Mouse (Mus musculus) stomach, postnatal 0 days (tissue): ENCODE results near the gene Lime1. TPM values are rescaled to one million over a fixed set of nuclear protein-coding genes. Genes with fewer than 3 reads are reported as not detected.
A peak's percentile ranks its signal among the peaks of the same experiment; 100 is the strongest.

Experiments used
- ATAC-seq: fragments of 200-750 bp; cut with Nextera tagmentation; 2 replicates; pipeline ENCODE4 v1.8.0; 2017; ENCODE audit not compliant: low FRiP score, low TSS enrichment
- DNase-seq: peaks from one replicate; pipeline ENCODE4 v3.0.0-alpha.2; 2016; ENCODE audit warnings: low spot score
- H3K27ac ChIP-seq: fragments of 300-500 bp; sonication (generic); replicated peaks from 2 replicates; pipeline ENCODE4 v1.5.1; 2014; ENCODE audit warnings: mild to moderate bottlenecking, control low read depth
- H3K27me3 ChIP-seq: fragments of 300-500 bp; sonication (generic); 2 replicates; pipeline ENCODE4 v1.6.1; 2014; ENCODE audit warnings: low read length; ENCODE audit not compliant: control insufficient read depth, insufficient read depth
- H3K36me3 ChIP-seq: fragments of 300-500 bp; sonication (generic); 2 replicates; pipeline ENCODE4 v1.6.1; 2014; ENCODE audit warnings: low read length, mixed read lengths; ENCODE audit not compliant: control insufficient read depth, insufficient read depth
- H3K4me1 ChIP-seq: fragments of 300-500 bp; sonication (generic); replicated peaks from 2 replicates; pipeline ENCODE4 v1.6.1; 2014; ENCODE audit warnings: antibody characterized with exemption; ENCODE audit not compliant: control insufficient read depth, insufficient read depth
- H3K4me2 ChIP-seq: fragments of 300-500 bp; sonication (generic); replicated peaks from 2 replicates; pipeline ENCODE4 v1.6.1; 2014; ENCODE audit warnings: low read depth, mild to moderate bottlenecking, control low read depth, moderate library complexity
- H3K4me3 ChIP-seq: fragments of 300-500 bp; sonication (generic); 2 replicates; pipeline ENCODE4 v1.5.1; 2014; ENCODE audit warnings: low read depth, low read length, control low read depth
- H3K9ac ChIP-seq: fragments of 300-500 bp; sonication (generic); 2 replicates; pipeline ENCODE4 v1.6.1; 2014; ENCODE audit warnings: mild to moderate bottlenecking, low read length, control low read depth, mixed read lengths
- H3K9me3 ChIP-seq: fragments of 300-500 bp; sonication (generic); 2 replicates; pipeline ENCODE4 v1.6.1; 2016; ENCODE audit warnings: low read length; ENCODE audit not compliant: control insufficient read depth
- CTCF ChIP-seq: IDR thresholded peaks from 2 replicates; pipeline ENCODE4 v1.5.1; 2016; ENCODE audit warnings: antibody characterized with exemption, low read depth, mild to moderate bottlenecking, moderate library complexity
- EP300 ChIP-seq: optimal IDR thresholded peaks from 2 replicates; pipeline ENCODE3; 2016; ENCODE audit warnings: antibody characterized with exemption
- WGBS: fragments of 180-500 bp; shearing (Covaris S2); extraction: QIAGEN DNeasy Blood & Tissue Kit; methylation state at CpG from one replicate; pipeline ENCODE4 v1.1.7; 2014; 5-methylcytosine and 5-hydroxymethylcytosine counted together
- polyA plus RNA-seq: library from polyadenylated mRNA; unstranded; fragments of >200 nt; fragmentation: Nextera tagmentation; extraction: Ambion mirVana; gene quantifications from 2 replicates; pipeline ENCODE4 v1.2.1, GENCODE M21; 2015

Gene Lime1
- polyA plus RNA-seq, 1 experiment from 2014 or later = 8.3 TPM

DNA sequence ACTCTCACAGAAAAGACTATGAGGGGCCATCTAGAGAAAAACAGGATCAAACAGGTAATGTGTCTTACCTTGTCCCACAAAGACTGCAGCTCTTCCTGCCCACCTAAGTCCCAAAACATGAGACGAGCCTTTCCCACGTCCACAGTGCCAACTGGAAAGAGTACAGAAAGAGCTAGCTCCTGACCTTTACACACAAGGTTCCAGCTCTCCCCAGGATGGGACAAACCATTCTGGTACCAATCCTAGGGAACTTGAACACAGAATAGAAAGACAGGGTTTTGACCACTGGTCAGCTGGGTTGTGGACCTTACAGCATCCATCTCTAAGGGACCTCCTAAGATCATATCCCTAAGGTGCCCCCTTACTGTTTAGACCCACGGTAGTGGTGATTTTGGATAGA is 15.9 kb upstream of the Lime1 start:
- Histone ChIP-seq H3K9me3 (no peaks in the 10 kb centered on the region), H3K4me2 (peak overlapping the region; percentile 97), H3K4me1 (peaks cover 5% of the 10 kb centered on the region), H3K27me3 (no peaks in the 10 kb centered on the region), H3K27ac (no peak overlapping the region), H3K9ac (peak overlapping the region; percentile 91; the same call in 1 of the 2 replicates), H3K4me3 (peak overlapping the region; percentile 71; the same call in 1 of the 2 replicates), H3K36me3 (peaks cover 9% of the 10 kb centered on the region)
- DNase-seq (no peak), ATAC-seq (no peak)
- WGBS = 79% methylated on average over 3 of the region's 3 CpGs
- TF ChIP-seq EP300 = no peak
- no peak for TF ChIP-seq CTCF

DNA sequence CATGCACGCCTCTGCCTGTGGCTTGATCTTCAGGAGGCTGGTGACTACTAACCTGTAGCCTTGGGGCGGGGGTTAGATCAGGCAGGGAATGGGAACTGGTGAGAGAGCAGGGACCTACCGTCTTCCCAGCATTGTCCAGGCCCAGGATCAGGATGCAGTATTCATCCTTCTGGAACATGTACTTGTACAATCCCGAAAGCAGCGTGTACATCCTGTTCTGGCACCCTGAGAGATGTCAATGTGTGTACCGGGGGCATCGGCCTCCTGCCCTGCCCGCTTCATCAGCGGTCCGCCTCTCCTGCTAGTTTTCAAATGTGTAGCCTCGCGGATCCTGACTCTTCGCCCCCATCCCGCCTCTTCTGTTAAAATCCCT is 15.4 kb upstream of the Lime1 start:
- Histone ChIP-seq H3K4me1 (peaks cover 5% of the 10 kb centered on the region), H3K4me2 (peak overlapping the region; percentile 97), H3K36me3 (peaks cover 7% of the 10 kb centered on the region; the same call in 1 of the 2 replicates), H3K4me3 (peak overlapping the region; percentile 71), H3K9ac (peak overlapping the region; percentile 91), H3K27ac (no peak overlapping the region; the same call in 1 of the 2 replicates), H3K9me3 (no peaks in the 10 kb centered on the region), H3K27me3 (no peaks in the 10 kb centered on the region)
- DNase-seq = no peak
- 6% methylated on average over 14 of the region's 14 CpGs for whole genome bisulfite sequencing
- ATAC-seq = no peak
- TF ChIP-seq EP300 = no peak
- TF ChIP-seq CTCF = no peak

DNA sequence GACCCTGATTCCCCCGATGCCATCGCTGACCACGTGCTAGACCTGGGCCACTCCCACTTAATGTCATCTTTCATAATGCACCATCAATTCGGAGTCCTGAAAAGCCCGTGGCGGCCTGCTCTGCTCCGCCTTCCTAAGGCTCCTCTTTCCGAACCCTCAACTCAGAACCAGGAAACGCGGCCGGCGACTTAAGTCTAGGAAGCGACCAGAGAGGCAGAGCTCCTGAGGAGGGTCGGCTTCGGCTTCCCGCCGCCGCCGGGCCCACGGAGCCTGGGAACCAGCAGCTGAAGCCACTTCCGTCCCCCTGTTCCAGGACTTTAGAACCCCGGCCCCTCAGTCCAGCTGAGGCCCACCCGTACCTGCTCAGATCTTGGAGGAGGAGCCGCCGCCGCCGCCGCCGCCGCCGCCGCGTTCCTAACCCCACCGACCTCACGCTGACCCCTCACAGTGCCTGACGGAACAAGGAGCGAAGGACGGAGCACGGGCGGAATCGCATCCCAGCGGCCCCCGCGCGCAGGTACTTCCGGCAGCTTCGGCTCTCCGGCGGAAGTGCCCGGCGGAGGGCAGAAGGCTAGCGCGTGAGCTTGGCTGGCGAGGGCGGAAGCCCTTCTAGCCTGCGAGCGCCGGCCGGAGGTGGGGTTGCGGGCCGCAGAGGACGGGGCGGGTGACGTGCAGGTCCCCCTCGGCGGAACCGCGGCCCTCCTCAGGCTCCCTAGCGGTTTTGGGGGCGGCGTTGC is 14.8 kb upstream of the Lime1 start, which contains the start of the genes Zgpat and Arfrp1:
TSS of gene Zgpat (plus strand) at position 69 of the 737 bp plus-strand sequence.
TSS of gene Arfrp1 (minus strand) at position 545 of the 737 bp plus-strand sequence.
- peak; percentile 10; the same call in 1 of the 2 replicates for TF ChIP-seq CTCF
- no peak for TF ChIP-seq EP300
- Histone ChIP-seq H3K27me3 (no peaks in the 10 kb centered on the region), H3K36me3 (peaks cover 7% of the 10 kb centered on the region; the same call in 1 of the 2 replicates), H3K4me1 (peaks cover 5% of the 10 kb centered on the region), H3K9me3 (no peaks in the 10 kb centered on the region), H3K9ac (peak within 1 kb of the TSS; percentile 91), H3K4me3 (peak within 1 kb of the TSS; percentile 71), H3K27ac (peak within 1 kb of the TSS; percentile 94), H3K4me2 (peak within 1 kb of the TSS; percentile 97)
- 0% methylated on average over 63 of the region's 71 CpGs for WGBS
- peak; percentile 93 for DNase-seq
- peak; percentile 92 for ATAC-seq

DNA sequence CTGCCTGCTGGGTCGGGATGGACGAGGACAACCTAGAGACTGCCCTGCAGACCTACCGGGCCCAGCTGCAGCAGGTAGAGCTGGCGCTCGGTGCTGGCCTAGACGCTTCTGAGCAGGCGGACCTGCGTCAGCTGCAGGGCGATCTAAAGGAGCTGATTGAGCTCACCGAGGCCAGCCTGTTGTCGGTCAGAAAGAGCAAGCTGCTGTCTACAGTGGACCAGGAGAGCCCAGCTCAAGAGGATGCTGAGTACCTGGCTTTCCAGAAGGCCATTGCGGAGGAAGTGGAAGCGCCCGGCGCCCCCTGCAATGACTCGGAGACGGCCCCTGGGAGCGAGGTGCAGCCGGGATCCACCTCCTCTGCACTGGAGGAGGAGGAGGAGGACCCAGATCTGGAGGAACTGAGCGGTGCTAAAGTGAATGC is 14.2 kb upstream of the Lime1 start:
- Histone ChIP-seq H3K36me3 (peaks cover 7% of the 10 kb centered on the region; the same call in 1 of the 2 replicates), H3K27ac (peak overlapping the region; percentile 94), H3K4me2 (peak overlapping the region; percentile 97), H3K9me3 (no peaks in the 10 kb centered on the region), H3K4me1 (peaks cover 5% of the 10 kb centered on the region), H3K4me3 (peak overlapping the region; percentile 71), H3K27me3 (no peaks in the 10 kb centered on the region), H3K9ac (peak overlapping the region; percentile 91)
- under 1% methylated on average over 20 of the region's 20 CpGs for WGBS
- no peak for TF ChIP-seq CTCF
- TF ChIP-seq EP300 = no peak
- DNase-seq (no peak), ATAC-seq (peak; percentile 74)

GRCm38 (mm10) chr2:181370001-181370400 is 9.9 kb upstream of the Lime1 start:
- no peak for ATAC-seq
- WGBS = 96% methylated on average over 5 of the region's 5 CpGs
- 0 out of 2 replicates have a peak, but pooled peaks cover 2% of the 10 kb centered on the region for H3K4me1 ChIP-seq
- H3K27me3 ChIP-seq = no peaks in the 10 kb centered on the region
- no peaks in the 10 kb centered on the region for H3K36me3 ChIP-seq
- no peak overlapping the region for H3K4me2 ChIP-seq
- H3K9ac ChIP-seq = no peak overlapping the region
- no peaks in the 10 kb centered on the region for H3K9me3 ChIP-seq
- TF ChIP-seq EP300 = no peak
- peak; percentile 30 for TF ChIP-seq CTCF
- H3K27ac ChIP-seq = no peak overlapping the region
- H3K4me3 ChIP-seq = no peak overlapping the region
- DNase-seq = no peak

DNA sequence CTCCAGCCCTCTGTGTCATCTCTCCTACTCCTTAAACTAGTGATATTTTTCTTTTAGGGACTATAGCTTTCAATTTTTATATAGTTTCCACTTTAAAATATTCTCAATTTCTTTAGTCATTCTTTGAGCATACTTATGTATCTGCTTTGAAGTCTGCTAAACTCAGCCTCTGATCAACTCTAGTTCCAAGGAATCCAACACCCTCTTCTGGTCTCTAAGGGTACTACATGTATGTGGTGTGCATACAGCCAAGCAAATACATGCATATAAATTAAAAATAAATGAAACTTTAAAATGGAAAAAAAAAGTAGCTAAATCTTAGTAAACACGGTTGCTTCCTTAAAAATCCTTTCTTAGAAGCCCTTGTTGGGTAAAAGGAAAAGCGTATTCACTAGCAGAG is 4.1 kb upstream of the Lime1 start:
- DNase-seq (no peak), ATAC-seq (no peak)
- no peak for TF ChIP-seq EP300
- TF ChIP-seq CTCF = peak; percentile 72
- H3K27me3 ChIP-seq = no peaks in the 10 kb centered on the region
- no peaks in the 10 kb centered on the region for H3K9me3 ChIP-seq
- no peaks in the 10 kb centered on the region for H3K4me1 ChIP-seq
- no peak overlapping the region for H3K27ac ChIP-seq
- H3K4me2 ChIP-seq = no peak overlapping the region
- peaks cover 18% of the 10 kb centered on the region for H3K36me3 ChIP-seq
- H3K4me3 ChIP-seq = no peak overlapping the region
- WGBS = 91% methylated on average over 2 of the region's 2 CpGs
- no peak overlapping the region for H3K9ac ChIP-seq
